Mouse (Mus musculus) G1E (cell line): ENCODE measurements around the gene Cmpk1.

ENCODE experiments used
- CTCF ChIP-seq: IDR thresholded peaks from 2 replicates; pipeline ENCODE4 v1.5.1; 2012; ENCODE audit warnings: low read depth, low read length, inconsistent platforms, mixed read lengths
- TAL1 ChIP-seq: conservative IDR thresholded peaks from 2 replicates; pipeline ENCODE4 v1.6.1; 2012; ENCODE audit warnings: low read depth, low read length, inconsistent platforms, mixed read lengths

- TF ChIP-seq CTCF (0 out of 2 replicates have a peak, but pooled peaks have one; percentile 13), TAL1 (no peak)
These were observed 73.5 kb downstream of the Cmpk1 start for GRCm38 (mm10) chr4:114913594-114913962.
